Mouse (Mus musculus): ENCODE measurements around the gene Bbc3. TPM values are rescaled to one million over a fixed set of nuclear protein-coding genes. Genes with fewer than 3 reads are reported as not detected.

Bbc3 gene
- polyA plus RNA-seq, 1 experiment = 50.9 TPM

DNA sequence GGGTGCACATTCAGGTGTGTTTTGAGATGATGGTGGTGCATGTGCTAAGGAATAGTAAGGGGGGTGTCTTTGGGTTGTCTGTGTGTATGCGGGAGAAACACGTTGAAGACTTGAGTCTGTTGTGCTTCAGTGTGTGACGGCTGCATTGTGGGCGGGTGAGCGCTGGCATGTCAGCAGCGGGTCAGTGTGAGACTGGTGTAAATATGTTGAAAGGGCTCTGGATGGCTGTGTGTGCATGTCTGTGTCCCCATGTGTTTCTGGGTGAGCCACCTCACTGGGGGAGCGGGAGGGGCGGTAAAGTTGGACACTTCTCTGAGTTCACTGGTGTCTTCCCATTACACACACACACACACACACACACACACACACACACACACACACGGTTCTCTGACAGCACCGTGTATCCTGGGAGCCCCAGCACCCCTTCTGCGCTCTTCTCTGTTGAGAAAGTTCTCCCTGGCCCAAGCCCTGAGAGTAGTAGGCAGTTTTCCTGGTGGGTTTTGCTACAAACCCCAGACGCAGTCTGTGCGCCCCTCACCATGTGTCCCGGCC, 3.3 kb downstream of the Bbc3 start:
- TF ChIP-seq POLR2A (IDR thresholded peaks at IDR 0.05; ENCODE audit: low read depth, low read length) (no peak), CTCF (IDR thresholded peaks at IDR 0.05; ENCODE audit: extremely low read depth, insufficient read length, insufficient replicate concordance, low read depth, low read length) (no peak)
- Histone ChIP-seq H3K4me3 (ENCODE audit: low read depth, low read length) (peak overlapping the region; percentile 90), H3K4me1 (ENCODE audit: control insufficient read depth, insufficient read depth, insufficient read length, low read length) (peaks cover 26% of the 10 kb centered on the region), H3K27me3 (ENCODE audit: control insufficient read depth, insufficient read depth, low read length) (no peaks in the 10 kb centered on the region), H3K27ac (ENCODE audit: insufficient read depth, low read depth, low read length) (peak overlapping the region; percentile 98), H3K36me3 (ENCODE audit: control insufficient read depth, insufficient read depth, low read length) (no peaks in the 10 kb centered on the region)
- WGBS = 4% methylated on average over 14 of the region's 14 CpGs

DNA sequence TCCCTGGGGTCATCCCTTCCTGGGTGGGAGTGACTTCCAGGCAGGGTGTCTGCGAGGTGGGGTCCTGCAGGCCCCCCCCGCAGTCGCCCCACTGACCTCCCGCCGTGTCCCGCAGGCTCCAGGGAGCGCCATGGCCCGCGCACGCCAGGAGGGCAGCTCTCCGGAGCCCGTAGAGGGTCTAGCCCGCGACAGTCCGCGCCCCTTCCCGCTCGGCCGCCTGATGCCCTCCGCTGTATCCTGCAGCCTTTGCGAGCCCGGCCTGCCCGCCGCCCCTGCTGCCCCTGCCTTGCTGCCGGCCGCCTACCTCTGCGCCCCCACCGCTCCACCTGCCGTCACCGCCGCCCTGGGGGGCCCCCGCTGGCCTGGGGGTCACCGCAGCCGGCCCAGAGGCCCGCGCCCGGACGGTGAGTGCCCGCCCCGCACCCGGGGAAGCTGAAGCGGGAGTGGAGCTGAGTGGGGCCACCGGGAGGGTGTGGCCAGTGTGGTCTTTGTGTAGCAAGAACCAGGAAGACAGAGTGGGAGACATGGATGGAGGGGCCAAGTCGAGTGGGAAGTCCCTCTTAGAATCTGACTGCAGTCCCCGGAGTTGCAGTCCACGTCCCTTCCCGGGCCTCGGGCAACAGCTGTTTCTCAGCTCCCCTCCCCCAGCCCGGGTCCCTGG, 3.9 kb downstream of the Bbc3 start:
- TF ChIP-seq POLR2A (IDR thresholded peaks at IDR 0.05; ENCODE audit: low read depth, low read length) = no peak; the same call in 1 of the 2 replicates
- TF ChIP-seq CTCF (IDR thresholded peaks at IDR 0.05; ENCODE audit: extremely low read depth, insufficient read length, insufficient replicate concordance, low read depth, low read length) = no peak
- H3K4me1 ChIP-seq (ENCODE audit: control insufficient read depth, insufficient read depth, insufficient read length, low read length) = peaks cover 26% of the 10 kb centered on the region
- H3K27me3 ChIP-seq (ENCODE audit: control insufficient read depth, insufficient read depth, low read length) = no peaks in the 10 kb centered on the region
- no peaks in the 10 kb centered on the region for H3K36me3 ChIP-seq (ENCODE audit: control insufficient read depth, insufficient read depth, low read length)
- H3K27ac ChIP-seq (ENCODE audit: insufficient read depth, low read depth, low read length) = peak overlapping the region; percentile 98
- peak overlapping the region; percentile 90 for H3K4me3 ChIP-seq (ENCODE audit: low read depth, low read length)
- under 1% methylated on average over 48 of the region's 49 CpGs for WGBS

DNA sequence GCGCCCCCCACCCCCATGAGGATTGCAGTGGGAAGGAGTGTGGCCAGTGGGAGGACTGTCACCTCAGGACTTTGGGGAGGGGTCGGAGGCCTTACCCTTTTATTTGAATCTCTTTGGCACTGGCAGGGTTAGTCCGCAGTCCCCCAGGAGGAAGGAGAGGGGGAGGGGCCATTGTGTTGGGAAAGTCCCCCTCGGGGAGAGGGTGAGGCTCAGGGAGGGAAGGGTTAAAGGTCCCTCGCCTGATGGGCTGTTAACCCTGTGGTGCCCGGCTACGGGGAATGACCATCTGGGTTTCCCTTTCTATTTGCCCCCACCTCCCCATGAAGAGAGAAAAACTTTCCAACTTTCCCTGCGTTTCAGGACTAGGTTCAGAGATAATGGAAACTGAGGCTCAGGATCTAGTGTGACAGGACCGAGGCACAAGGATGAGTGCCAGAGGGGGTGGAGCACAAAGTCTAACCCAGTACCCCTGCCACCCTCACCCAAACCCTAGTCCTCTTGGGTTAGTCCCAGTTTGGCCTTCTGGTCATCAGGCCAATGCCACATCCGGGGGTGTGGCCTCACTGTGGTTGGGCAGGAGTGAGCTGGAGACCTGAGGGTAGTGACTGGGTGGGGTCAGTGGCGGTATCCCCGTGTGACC, 4.6 kb downstream of the Bbc3 start:
- H3K36me3 ChIP-seq (ENCODE audit: control insufficient read depth, insufficient read depth, low read length) = no peaks in the 10 kb centered on the region; the same call in 1 of the 2 replicates
- peak overlapping the region; percentile 90 for H3K4me3 ChIP-seq (ENCODE audit: low read depth, low read length)
- TF ChIP-seq CTCF (IDR thresholded peaks at IDR 0.05; ENCODE audit: extremely low read depth, insufficient read length, insufficient replicate concordance, low read depth, low read length) (no peak), POLR2A (IDR thresholded peaks at IDR 0.05; ENCODE audit: low read depth, low read length) (no peak; the same call in none of the 2 replicates)
- peak overlapping the region; percentile 98 for H3K27ac ChIP-seq (ENCODE audit: insufficient read depth, low read depth, low read length)
- peaks cover 26% of the 10 kb centered on the region for H3K4me1 ChIP-seq (ENCODE audit: control insufficient read depth, insufficient read depth, insufficient read length, low read length)
- H3K27me3 ChIP-seq (ENCODE audit: control insufficient read depth, insufficient read depth, low read length) = no peaks in the 10 kb centered on the region
- under 1% methylated on average over 12 of the region's 12 CpGs for WGBS

DNA sequence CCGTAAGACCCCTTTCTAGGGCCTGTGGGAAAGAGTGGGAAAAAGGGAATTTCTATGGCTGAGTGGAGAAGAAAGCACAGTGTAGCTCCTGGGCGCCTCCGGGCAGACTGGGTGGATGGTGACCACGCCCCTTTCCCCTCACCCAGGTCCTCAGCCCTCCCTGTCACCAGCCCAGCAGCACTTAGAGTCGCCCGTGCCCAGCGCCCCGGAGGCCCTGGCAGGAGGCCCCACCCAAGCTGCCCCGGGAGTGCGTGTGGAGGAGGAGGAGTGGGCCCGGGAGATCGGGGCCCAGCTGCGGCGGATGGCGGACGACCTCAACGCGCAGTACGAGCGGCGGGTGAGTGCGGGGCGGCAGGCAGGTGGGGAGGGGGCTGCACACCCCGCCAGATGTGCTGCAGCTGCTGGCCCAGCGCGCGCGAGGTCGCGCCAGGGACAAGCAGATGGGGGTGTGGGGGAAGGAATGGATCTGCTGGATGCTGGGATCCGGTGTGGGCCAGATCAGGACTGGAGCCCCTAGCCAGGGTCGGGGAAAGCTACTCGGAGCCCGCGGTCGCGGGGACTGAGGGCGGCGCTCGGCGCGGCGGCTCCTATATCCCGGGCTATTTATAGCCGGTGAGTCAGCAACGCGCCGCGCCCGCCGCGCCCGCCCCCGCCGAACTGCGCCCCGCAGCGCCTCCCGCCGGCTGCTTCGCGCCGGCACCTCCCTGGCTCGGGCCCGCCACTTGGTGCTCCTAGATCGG, 5.5 kb downstream of the Bbc3 start:
- peak overlapping the region; percentile 90 for H3K4me3 ChIP-seq (ENCODE audit: low read depth, low read length)
- no peaks in the 10 kb centered on the region; the same call in 1 of the 2 replicates for H3K36me3 ChIP-seq (ENCODE audit: control insufficient read depth, insufficient read depth, low read length)
- under 1% methylated on average over 66 of the region's 66 CpGs for WGBS
- peaks cover 26% of the 10 kb centered on the region for H3K4me1 ChIP-seq (ENCODE audit: control insufficient read depth, insufficient read depth, insufficient read length, low read length)
- TF ChIP-seq CTCF (IDR thresholded peaks at IDR 0.05; ENCODE audit: extremely low read depth, insufficient read length, insufficient replicate concordance, low read depth, low read length) (peak; percentile 58; the same call in 1 of the 2 replicates), POLR2A (IDR thresholded peaks at IDR 0.05; ENCODE audit: low read depth, low read length) (peak; percentile 99)
- peak overlapping the region; percentile 98 for H3K27ac ChIP-seq (ENCODE audit: insufficient read depth, low read depth, low read length)
- H3K27me3 ChIP-seq (ENCODE audit: control insufficient read depth, insufficient read depth, low read length) = no peaks in the 10 kb centered on the region

DNA sequence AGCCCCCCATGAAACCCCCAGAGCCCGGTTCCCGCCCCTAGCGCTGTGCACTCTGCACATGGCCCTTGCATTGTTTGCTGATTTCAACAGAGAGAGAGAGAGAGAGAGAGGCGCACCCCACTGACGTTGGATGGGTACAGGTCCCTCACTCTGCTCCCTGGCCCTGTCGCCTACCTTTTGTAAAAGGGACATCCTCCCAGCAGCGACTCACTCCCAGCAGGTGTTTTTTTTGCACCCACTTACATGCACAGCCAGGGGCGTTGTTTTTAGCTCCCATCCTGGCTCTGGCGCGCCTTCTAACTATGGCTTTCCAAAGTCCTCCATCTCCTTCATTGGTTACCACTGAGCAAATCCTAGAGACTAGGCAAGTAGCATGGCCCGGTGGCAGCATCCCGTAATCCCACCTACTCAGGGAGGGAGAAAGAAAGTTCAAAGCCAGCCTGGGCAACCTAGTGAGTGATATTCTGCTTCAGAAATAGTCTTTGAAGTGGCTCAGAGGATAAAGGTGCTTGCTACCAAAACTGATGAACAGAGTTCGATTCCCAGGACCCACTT, 6.1 kb downstream of the Bbc3 start:
- H3K4me1 ChIP-seq (ENCODE audit: control insufficient read depth, insufficient read depth, insufficient read length, low read length) = peaks cover 21% of the 10 kb centered on the region
- H3K36me3 ChIP-seq (ENCODE audit: control insufficient read depth, insufficient read depth, low read length) = no peaks in the 10 kb centered on the region; the same call in 1 of the 2 replicates
- peak overlapping the region; percentile 90 for H3K4me3 ChIP-seq (ENCODE audit: low read depth, low read length)
- 19% methylated on average over 13 of the region's 13 CpGs for WGBS
- H3K27me3 ChIP-seq (ENCODE audit: control insufficient read depth, insufficient read depth, low read length) = no peaks in the 10 kb centered on the region
- TF ChIP-seq POLR2A (IDR thresholded peaks at IDR 0.05; ENCODE audit: low read depth, low read length) (no peak), CTCF (IDR thresholded peaks at IDR 0.05; ENCODE audit: extremely low read depth, insufficient read length, insufficient replicate concordance, low read depth, low read length) (peak; percentile 17; the same call in 1 of the 2 replicates)
- peak overlapping the region; percentile 3; the same call in 1 of the 2 replicates for H3K27ac ChIP-seq (ENCODE audit: insufficient read depth, low read depth, low read length)

DNA sequence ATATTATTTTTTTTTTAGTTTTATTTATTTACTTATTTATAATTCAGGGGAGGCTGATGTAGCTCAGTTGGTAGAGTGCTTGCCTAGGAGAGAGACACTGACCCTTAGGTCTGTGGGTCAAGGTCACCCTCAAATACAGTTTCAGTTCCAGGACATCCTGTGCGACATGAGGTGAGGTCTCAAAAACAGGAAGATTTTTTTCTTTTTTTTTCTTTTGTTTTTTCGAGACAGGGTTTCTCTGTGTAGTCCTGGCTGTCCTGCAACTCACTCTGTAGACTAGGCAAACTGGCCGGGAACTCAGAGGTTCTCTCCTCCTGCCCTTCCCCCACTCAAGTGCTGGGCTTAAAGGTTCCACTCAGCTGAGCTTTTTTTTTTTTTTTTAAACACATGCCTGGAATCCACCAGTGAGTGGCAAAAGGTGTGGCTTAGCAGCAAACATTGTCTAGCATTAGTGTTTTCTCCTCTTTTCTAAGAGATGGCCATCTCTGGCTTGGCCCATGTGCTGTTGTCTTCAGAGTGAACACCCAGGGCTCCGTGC, 7.1 kb downstream of the Bbc3 start:
- WGBS = 68% methylated on average over 4 of the region's 4 CpGs

More for the DNA sequence above, 7.1 kb downstream of the Bbc3 start:
- H3K4me1 ChIP-seq (ENCODE audit: control insufficient read depth, insufficient read depth, insufficient read length, low read length) = peaks cover 20% of the 10 kb centered on the region
- H3K36me3 ChIP-seq (ENCODE audit: control insufficient read depth, insufficient read depth, low read length) = no peaks in the 10 kb centered on the region; the same call in 1 of the 2 replicates
- TF ChIP-seq CTCF (IDR thresholded peaks at IDR 0.05; ENCODE audit: extremely low read depth, insufficient read length, insufficient replicate concordance, low read depth, low read length) = no peak
- no peak for TF ChIP-seq POLR2A (IDR thresholded peaks at IDR 0.05; ENCODE audit: low read depth, low read length)
- H3K27ac ChIP-seq (ENCODE audit: insufficient read depth, low read depth, low read length) = no peak overlapping the region
- no peak overlapping the region for H3K4me3 ChIP-seq (ENCODE audit: low read depth, low read length)
- H3K27me3 ChIP-seq (ENCODE audit: control insufficient read depth, insufficient read depth, low read length) = no peaks in the 10 kb centered on the region

Data from small intestine, adult 2 months (tissue).